In genomic region chr11:111536040-111536836, GRCm38 (mm10) we compare ENCODE assay signal across 8 mouse cellular contexts.
A peak's percentile ranks its signal among the peaks of the same experiment; 100 is the strongest.
DNase-seq lines count a peak whose midpoint lies in the region; ATAC-seq lines count a peak whose summit lies in the region.

No protein-coding gene starts in this region.

- no peak overlapping the region for H3K9ac ChIP-seq in midbrain, embryonic 11.5 days (ENCODE audit: low read length)
- no peak overlapping the region for H3K9ac ChIP-seq in midbrain, embryonic 15.5 days
- H3K9ac ChIP-seq in limb, embryonic 12.5 days (replicated peaks) = no peak overlapping the region

- WGBS in midbrain, embryonic 11.5 days = 54% methylated on average over 17 of the region's 17 CpGs
- 52% methylated on average over 17 of the region's 17 CpGs for WGBS in midbrain, embryonic 15.5 days
- WGBS in limb, embryonic 12.5 days = 26% methylated on average over 17 of the region's 17 CpGs

- H3K4me3 ChIP-seq in midbrain, embryonic 11.5 days (ENCODE audit: low read depth, low read length) = no peak overlapping the region
- H3K4me3 ChIP-seq in midbrain, embryonic 15.5 days = no peak overlapping the region
- H3K4me3 ChIP-seq in limb, embryonic 12.5 days (replicated peaks) = peak overlapping the region; percentile 10

- no peak overlapping the region for H3K27ac ChIP-seq in midbrain, embryonic 11.5 days (ENCODE audit: low read depth, low read length)
- H3K27ac ChIP-seq in midbrain, embryonic 15.5 days = no peak overlapping the region
- no peak overlapping the region for H3K27ac ChIP-seq in limb, embryonic 12.5 days

- no peaks in the 10 kb centered on the region for H3K4me1 ChIP-seq in midbrain, embryonic 11.5 days (ENCODE audit: control insufficient read depth, insufficient read depth, low read length)
- H3K4me1 ChIP-seq in midbrain, embryonic 15.5 days = no peaks in the 10 kb centered on the region
- peaks cover 20% of the 10 kb centered on the region for H3K4me1 ChIP-seq in limb, embryonic 12.5 days (replicated peaks)

- intact Hi-C loops in heart, postnatal 10 days (cut with DNase I) = loop anchor here (2.0 kb wide), 2 partner anchors 569 to 1243 kb away; no protein-coding TSS in a partner anchor

- no peaks in the 10 kb centered on the region for H3K9me3 ChIP-seq in midbrain, embryonic 11.5 days (ENCODE audit: control insufficient read depth, low read length)
- no peaks in the 10 kb centered on the region for H3K9me3 ChIP-seq in midbrain, embryonic 15.5 days
- H3K9me3 ChIP-seq in limb, embryonic 12.5 days = no peaks in the 10 kb centered on the region

- no peaks in the 10 kb centered on the region for H3K36me3 ChIP-seq in midbrain, embryonic 11.5 days (ENCODE audit: control insufficient read depth, insufficient read depth, low read length)
- no peaks in the 10 kb centered on the region for H3K36me3 ChIP-seq in midbrain, embryonic 15.5 days (replicated peaks)
- no peaks in the 10 kb centered on the region for H3K36me3 ChIP-seq in limb, embryonic 12.5 days

- no peaks in the 10 kb centered on the region for H3K27me3 ChIP-seq in midbrain, embryonic 11.5 days (ENCODE audit: control insufficient read depth, insufficient read depth, low read length)
- H3K27me3 ChIP-seq in midbrain, embryonic 15.5 days (replicated peaks) = no peaks in the 10 kb centered on the region; the same call in 1 of the 2 replicates
- H3K27me3 ChIP-seq in limb, embryonic 12.5 days = 0 out of 2 replicates have a peak, but pooled peaks cover 3% of the 10 kb centered on the region

- peak; percentile 97 for DNase-seq in midbrain, embryonic 11.5 days (ENCODE audit: low spot score, missing footprints)
- DNase-seq in ZHBTc4 (ENCODE audit: low read depth, low spot score) = peak; percentile 72
- peak; percentile 88 for DNase-seq in embryo, embryonic 10 days (ENCODE audit: low spot score)
- DNase-seq in heart, postnatal 10 days = peak; percentile 50 to 73
- no peak for DNase-seq in spleen, postnatal 4 days (ENCODE audit: low spot score in 2 of 2)

- ATAC-seq in midbrain, embryonic 11.5 days (ENCODE audit: low FRiP score) = no peak
- no peak for ATAC-seq in midbrain, embryonic 15.5 days (replicated peaks)
- no peak for ATAC-seq in limb, embryonic 12.5 days (ENCODE audit: insufficient number of reproducible peaks, insufficient read depth, low FRiP score, low TSS enrichment, low read depth)
- ATAC-seq in neutrophil, adult 5-6 weeks (ENCODE audit: extremely low read depth, insufficient number of reproducible peaks, low FRiP score, poor library complexity, severe bottlenecking) = peak; percentile 57; the same call in 1 of the 2 replicates

- no peak overlapping the region for H3K4me2 ChIP-seq in midbrain, embryonic 11.5 days
- H3K4me2 ChIP-seq in midbrain, embryonic 15.5 days = no peak overlapping the region
- H3K4me2 ChIP-seq in limb, embryonic 12.5 days = peak overlapping the region; percentile 45

Comparison
In these comparisons a context has a peak if more than half of its experiments do, and no peak if none do; other contexts are left out.
1. DNase-seq: peak in midbrain, embryonic 11.5 days (single experiment), ZHBTc4 (single experiment), embryo, embryonic 10 days (single experiment) and heart, postnatal 10 days (2 of 2); none in spleen, postnatal 4 days (0 of 2).